Mouse (Mus musculus) bone marrow, adult 2 months (tissue): Measurements from ENCODE around the gene Glipr1l1. TPM values are rescaled to one million over a fixed set of nuclear protein-coding genes. Genes with fewer than 3 reads are reported as not detected.
"Not testable (repeated sequence)": the region's sequence is repeated elsewhere in the genome, so short reads cannot be mapped to it uniquely, and the experiment has no call there.

Source experiments
- H3K27ac ChIP-seq: fragments of 200-500 bp; 2 replicates; pipeline ENCODE4 v1.5.1; 2012; ENCODE audit warnings: low read depth, mild to moderate bottlenecking, control low read depth, inconsistent platforms, low read length; ENCODE audit not compliant: control insufficient read depth, poor library complexity, insufficient read depth
- H3K4me1 ChIP-seq: fragments of 200-500 bp; 2 replicates; pipeline ENCODE4 v1.6.1; 2011; ENCODE audit warnings: low read length; ENCODE audit not compliant: control insufficient read depth, insufficient read depth
- H3K4me3 ChIP-seq: fragments of 200-500 bp; replicated peaks from 2 replicates; pipeline ENCODE3; 2011; ENCODE audit warnings: mild to moderate bottlenecking, low read depth, low read length, control low read depth; ENCODE audit not compliant: control insufficient read depth
- CTCF ChIP-seq: fragments of 200-500 bp; IDR thresholded peaks from 2 replicates; pipeline ENCODE4 v1.5.1; 2011; ENCODE audit warnings: low read length, control low read depth; ENCODE audit not compliant: control insufficient read depth, insufficient read depth
- POLR2A ChIP-seq: fragments of 200-500 bp; IDR thresholded peaks from 2 replicates; pipeline ENCODE4 v1.6.1; 2011; ENCODE audit warnings: low read depth, mild to moderate bottlenecking, control low read depth, low read length, borderline replicate concordance; ENCODE audit not compliant: control insufficient read depth
- WGBS: fragments of 180-500 bp; shearing (Covaris S2); methylation state at CpG from one replicate; pipeline ENCODE4 v1.1.7; 2018; 5-methylcytosine and 5-hydroxymethylcytosine counted together
- polyA plus RNA-seq: library from polyadenylated mRNA; stranded (reverse); fragments of >200 nt; gene quantifications from 2 replicates; pipeline ENCODE4 v1.2.4, GENCODE M21; 2011; ENCODE audit warnings: low replicate concordance; ENCODE audit not compliant: missing spikeins, insufficient read depth, insufficient read length

The Glipr1l1 gene
- polyA plus RNA-seq = not detected in 2 replicates

DNA sequence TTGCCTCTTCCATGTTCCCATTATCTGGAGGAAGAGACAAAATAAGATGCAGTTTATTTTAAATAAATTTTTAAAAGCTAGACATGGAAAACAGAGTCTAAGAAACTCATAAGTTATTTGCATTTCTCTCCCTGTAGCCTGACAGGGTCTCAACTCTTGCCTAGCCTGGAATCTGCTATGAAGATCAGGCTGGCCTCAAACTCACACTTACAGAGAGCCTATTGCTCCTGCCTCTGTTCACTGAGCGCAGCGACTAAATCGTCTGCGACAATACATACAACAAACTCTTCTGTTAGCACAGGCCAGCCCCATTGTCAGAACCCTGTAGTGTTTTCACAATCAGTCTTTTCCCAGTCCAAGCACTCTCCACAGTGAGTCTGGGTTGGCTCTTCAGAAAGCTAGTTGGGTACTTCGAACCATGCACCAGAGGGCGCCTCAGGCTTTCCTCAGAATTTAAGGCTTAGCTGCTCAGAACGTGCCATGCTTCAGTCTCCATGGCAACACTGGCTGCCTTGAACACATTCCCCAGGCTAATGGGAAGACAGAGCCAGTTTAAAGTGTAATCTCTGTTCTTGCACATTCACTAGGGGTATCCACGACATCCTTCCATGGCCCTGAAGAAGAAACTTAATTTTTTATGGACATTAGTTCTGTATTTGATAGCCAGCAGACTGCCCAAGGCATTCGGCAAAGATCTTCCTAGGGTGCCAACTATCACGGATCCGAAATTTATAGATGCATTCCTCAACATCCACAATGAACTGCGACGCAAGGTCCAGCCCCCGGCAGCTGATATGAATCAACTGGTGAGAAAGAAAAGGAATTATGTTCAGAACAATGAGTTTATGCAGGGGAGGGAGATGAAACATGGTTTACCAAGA, at the start of gene Glipr1l1:
Gene Glipr1l1 (plus strand): TSS at position 488 of the 881 bp plus-strand sequence.
- TF ChIP-seq CTCF (peak; percentile 38; the same call in 1 of the 2 replicates), POLR2A (no peak)
- WGBS = 57% methylated on average over 14 of the region's 14 CpGs
- H3K4me1 ChIP-seq = no peaks in the 10 kb centered on the region
- H3K4me3 ChIP-seq = no peak within 1 kb of the TSS
- no peak within 1 kb of the TSS for H3K27ac ChIP-seq

- H3K4me3 ChIP-seq = no peak overlapping the region
- H3K4me1 ChIP-seq = no peaks in the 10 kb centered on the region
- WGBS = 37% methylated on average over 2 of the region's 2 CpGs
- TF ChIP-seq POLR2A (no peak), CTCF (no peak)
- H3K27ac ChIP-seq = no peak overlapping the region
These were observed 36.4 kb upstream of the Glipr1l1 start for GRCm38 (mm10) chr10:112023585-112023984.

GRCm38 (mm10) chr10:112028689-112029088, 31.3 kb upstream of the Glipr1l1 start:
- WGBS = 46% methylated on average over 3 of the region's 3 CpGs

GRCm38 (mm10) chr10:112043523-112043922, 16.5 kb upstream of the Glipr1l1 start:
- WGBS = 34% methylated on average over 9 of the region's 9 CpGs

More at GRCm38 (mm10) chr10:112028689-112029088, 31.3 kb upstream of the Glipr1l1 start:
- not testable (repeated sequence) for H3K27ac ChIP-seq, H3K4me3 ChIP-seq, H3K4me1 ChIP-seq

DNA sequence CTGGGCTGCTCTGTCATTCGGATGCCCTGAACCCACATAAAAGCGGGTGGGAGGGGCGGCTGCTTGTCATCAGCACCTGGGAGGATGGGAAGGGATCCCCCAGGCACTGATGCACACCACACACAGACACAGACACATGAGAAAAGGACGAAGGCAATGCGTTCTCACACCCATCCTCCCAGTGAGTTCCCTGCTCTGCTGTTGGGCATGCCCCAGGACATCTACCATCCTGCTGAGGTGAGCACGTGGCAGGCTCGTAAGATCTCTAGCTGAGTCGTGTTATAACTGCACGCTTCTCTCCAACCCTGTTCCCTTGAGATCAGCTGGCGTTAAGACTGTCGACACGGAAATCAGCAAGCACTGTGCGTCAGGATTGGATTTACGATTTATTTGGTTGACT, 15.7 kb upstream of the Glipr1l1 start:
- H3K4me1 ChIP-seq, H3K27ac ChIP-seq, H3K4me3 ChIP-seq: not testable (repeated sequence)
- 57% methylated on average over 14 of the region's 14 CpGs for WGBS

More at GRCm38 (mm10) chr10:112043523-112043922, 16.5 kb upstream of the Glipr1l1 start:
- not testable (repeated sequence) for H3K4me1 ChIP-seq, H3K27ac ChIP-seq, H3K4me3 ChIP-seq

GRCm38 (mm10) chr10:112051220-112051619, 8.8 kb upstream of the Glipr1l1 start:
- 0 out of 2 replicates have a peak, but pooled peaks have one; percentile 5 for TF ChIP-seq CTCF
- no peak for TF ChIP-seq POLR2A
- no peak overlapping the region for H3K27ac ChIP-seq
- H3K4me3 ChIP-seq = no peak overlapping the region
- H3K4me1 ChIP-seq = no peaks in the 10 kb centered on the region

DNA sequence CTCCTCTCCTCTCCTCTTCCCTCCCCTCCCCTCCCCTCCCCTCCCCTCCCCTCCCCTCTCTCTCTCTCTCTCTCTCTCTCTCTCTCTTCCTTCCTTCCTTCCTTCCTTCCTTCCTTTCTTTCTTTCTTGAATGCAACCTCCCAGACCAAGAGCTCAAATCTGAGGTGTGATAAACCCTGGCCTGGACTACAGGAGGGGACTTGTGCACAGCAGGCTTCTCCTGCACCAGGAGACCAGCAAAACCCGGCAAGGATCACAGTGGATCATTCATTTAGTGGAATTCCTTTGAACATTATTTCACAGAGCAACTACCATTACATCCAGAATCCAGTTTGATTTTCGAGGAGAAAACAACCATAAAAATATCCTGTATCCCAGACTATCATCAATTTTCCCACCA, 8.0 kb upstream of the Glipr1l1 start:
- H3K27ac ChIP-seq, H3K4me1 ChIP-seq, H3K4me3 ChIP-seq: not testable (repeated sequence)
- WGBS = 64% methylated on average over 2 of the region's 2 CpGs

- H3K27ac ChIP-seq, H3K4me1 ChIP-seq, H3K4me3 ChIP-seq: not testable (repeated sequence)
- WGBS = 70% methylated on average over 6 of the region's 6 CpGs
These were observed 570 bp downstream of the Glipr1l1 start for GRCm38 (mm10) chr10:112060583-112060934.

DNA sequence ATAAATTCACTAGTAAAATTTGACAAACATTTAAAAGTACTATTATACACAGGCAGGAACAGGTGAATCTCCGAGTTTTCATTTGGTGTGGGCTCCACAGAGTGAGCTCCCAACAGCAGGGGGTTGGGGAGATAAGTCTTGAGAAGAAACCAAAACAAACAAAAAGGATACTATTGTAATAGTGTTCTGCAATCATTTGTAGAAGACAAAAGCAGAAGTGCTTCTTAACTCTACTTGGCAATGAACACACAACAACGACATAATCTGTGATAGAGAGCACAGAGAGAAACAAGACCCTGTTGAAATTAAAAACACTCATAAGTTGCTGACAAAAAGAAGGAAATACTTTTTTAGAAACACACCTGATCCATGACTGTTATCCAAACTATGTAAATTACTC, 20.1 kb downstream of the Glipr1l1 start:
- no peak overlapping the region for H3K4me3 ChIP-seq
- H3K27ac ChIP-seq = no peak overlapping the region
- TF ChIP-seq CTCF (no peak), POLR2A (no peak)
- 19% methylated on average over 2 of the region's 2 CpGs for WGBS
- no peaks in the 10 kb centered on the region for H3K4me1 ChIP-seq
